Mouse (Mus musculus): ENCODE measurements around the gene Gigyf1. TPM values are rescaled to one million over a fixed set of nuclear protein-coding genes. Genes with fewer than 3 reads are reported as not detected.

Gigyf1 gene
- polyA plus RNA-seq, 1 experiment from 2014 or later: 20.0 TPM

DNA sequence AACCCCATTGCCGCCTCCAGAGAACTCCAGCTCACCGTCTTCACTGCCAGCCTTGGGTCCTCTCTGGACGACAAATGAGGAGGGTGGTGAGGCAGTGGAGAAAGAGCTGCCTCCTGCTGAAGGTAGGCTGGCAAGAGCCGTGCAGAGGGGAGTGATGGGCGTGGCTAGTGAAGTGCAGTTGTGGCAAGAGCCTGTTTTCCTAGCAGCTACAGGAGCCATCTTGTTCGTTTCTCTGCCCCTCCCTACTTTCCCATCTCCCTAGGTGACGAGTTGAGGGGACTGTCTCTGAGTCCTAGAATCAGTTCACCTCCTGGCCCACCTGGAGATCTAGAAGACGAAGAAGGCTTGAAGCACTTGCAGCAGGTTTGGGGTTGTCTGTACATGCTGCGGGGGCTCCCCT lies 3.5 kb downstream of the Gigyf1 start:
- Histone ChIP-seq H3K4me3 (no peak overlapping the region), H3K36me3 (peaks cover 84% of the 10 kb centered on the region), H3K4me2 (replicated peaks) (no peak overlapping the region), H3K9ac (replicated peaks) (no peak overlapping the region), H3K27me3 (no peaks in the 10 kb centered on the region), H3K27ac (replicated peaks) (no peak overlapping the region), H3K9me3 (no peaks in the 10 kb centered on the region), H3K4me1 (peaks cover 9% of the 10 kb centered on the region)
- ATAC-seq (replicated peaks): no peak
- 81% methylated on average over 9 of the region's 9 CpGs for WGBS

- H3K9ac ChIP-seq (replicated peaks): no peak overlapping the region
- WGBS: 72% methylated on average over 11 of the region's 11 CpGs
These were observed 4.4 kb downstream of the Gigyf1 start for GRCm38 (mm10) chr5:137522711-137523110.

DNA sequence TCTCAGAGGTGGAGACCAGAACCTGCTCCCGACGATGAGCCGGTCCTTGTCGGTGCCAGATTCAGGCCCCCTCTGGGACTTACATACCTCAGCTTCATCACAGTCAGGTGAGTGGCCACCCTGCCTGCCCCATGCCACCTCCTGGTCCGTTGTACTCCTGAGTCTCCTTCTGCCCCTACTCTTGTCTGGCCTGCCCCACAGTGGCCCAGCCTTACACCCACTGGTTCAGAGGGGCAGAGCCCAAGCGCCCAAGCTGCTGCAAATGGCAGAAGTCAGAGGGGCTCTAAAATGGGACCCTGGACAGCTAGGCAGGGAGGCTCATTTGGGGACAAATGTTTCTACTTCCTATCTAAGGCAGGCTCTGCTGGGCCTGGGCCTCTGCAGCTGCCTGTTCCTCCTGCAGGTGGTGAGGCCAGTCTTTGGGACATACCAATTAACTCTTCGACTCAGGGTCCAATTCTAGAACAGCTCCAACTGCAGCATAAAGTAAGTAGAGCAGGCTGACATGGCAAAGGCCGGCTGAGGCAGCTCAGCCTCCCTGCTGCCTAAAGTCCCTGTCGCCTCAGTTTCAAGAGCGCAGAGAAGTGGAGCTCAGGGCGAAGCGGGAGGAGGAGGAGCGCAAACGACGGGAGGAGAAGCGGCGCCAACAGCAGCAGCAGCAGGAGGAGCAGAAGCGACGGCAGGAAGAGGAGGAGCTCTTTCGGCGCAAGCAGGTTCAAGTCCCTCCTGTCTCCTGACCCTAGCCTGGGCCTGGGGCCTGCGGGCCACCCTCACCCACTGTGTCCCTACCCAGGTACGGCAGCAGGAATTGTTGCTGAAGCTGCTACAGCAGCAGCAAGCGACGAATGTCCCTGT lies 5.3 kb downstream of the Gigyf1 start:
- H3K9me3 ChIP-seq: no peaks in the 10 kb centered on the region
- H3K4me1 ChIP-seq: peaks cover 11% of the 10 kb centered on the region
- H3K36me3 ChIP-seq: peaks cover 95% of the 10 kb centered on the region
- H3K27ac ChIP-seq (replicated peaks): peak overlapping the region; percentile 37
- H3K4me3 ChIP-seq: no peak overlapping the region
- H3K4me2 ChIP-seq (replicated peaks): no peak overlapping the region
- no peak overlapping the region for H3K9ac ChIP-seq (replicated peaks)
- H3K27me3 ChIP-seq: no peaks in the 10 kb centered on the region
- 76% methylated on average over 25 of the region's 25 CpGs for WGBS
- ATAC-seq (replicated peaks): no peak

More at GRCm38 (mm10) chr5:137522711-137523110, 4.4 kb downstream of the Gigyf1 start:
- no peak overlapping the region for H3K27ac ChIP-seq (replicated peaks)
- no peak overlapping the region for H3K4me3 ChIP-seq
- H3K4me2 ChIP-seq (replicated peaks): no peak overlapping the region
- H3K36me3 ChIP-seq: peaks cover 90% of the 10 kb centered on the region
- peaks cover 11% of the 10 kb centered on the region for H3K4me1 ChIP-seq
- no peak for ATAC-seq (replicated peaks)
- H3K9me3 ChIP-seq: no peaks in the 10 kb centered on the region
- H3K27me3 ChIP-seq: no peaks in the 10 kb centered on the region

GRCm38 (mm10) chr5:137524251-137524515 lies 5.8 kb downstream of the Gigyf1 start:
- Histone ChIP-seq H3K36me3 (peaks cover 95% of the 10 kb centered on the region), H3K9ac (replicated peaks) (no peak overlapping the region), H3K9me3 (no peaks in the 10 kb centered on the region), H3K4me3 (no peak overlapping the region), H3K27me3 (no peaks in the 10 kb centered on the region), H3K4me1 (peaks cover 14% of the 10 kb centered on the region), H3K27ac (replicated peaks) (peak overlapping the region; percentile 37), H3K4me2 (replicated peaks) (no peak overlapping the region)
- no peak for ATAC-seq (replicated peaks)
- 85% methylated on average over 8 of the region's 8 CpGs for WGBS

- no peak overlapping the region for H3K4me3 ChIP-seq
- peak overlapping the region; percentile 37 for H3K27ac ChIP-seq (replicated peaks)
- H3K36me3 ChIP-seq: peaks cover 95% of the 10 kb centered on the region
- no peaks in the 10 kb centered on the region for H3K9me3 ChIP-seq
- WGBS: 88% methylated on average over 13 of the region's 13 CpGs
- H3K4me2 ChIP-seq (replicated peaks): no peak overlapping the region
- no peak for ATAC-seq (replicated peaks)
- H3K27me3 ChIP-seq: no peaks in the 10 kb centered on the region
- H3K4me1 ChIP-seq: peaks cover 19% of the 10 kb centered on the region
- no peak overlapping the region for H3K9ac ChIP-seq (replicated peaks)
These were observed 6.3 kb downstream of the Gigyf1 start for GRCm38 (mm10) chr5:137524671-137525070.

GRCm38 (mm10) chr5:137525511-137525910 lies 7.2 kb downstream of the Gigyf1 start:
- ATAC-seq (replicated peaks): no peak
- Histone ChIP-seq H3K4me2 (replicated peaks) (no peak overlapping the region), H3K9ac (replicated peaks) (no peak overlapping the region), H3K36me3 (peaks cover 91% of the 10 kb centered on the region), H3K4me3 (no peak overlapping the region), H3K27me3 (no peaks in the 10 kb centered on the region), H3K9me3 (no peaks in the 10 kb centered on the region), H3K27ac (replicated peaks) (peak overlapping the region; percentile 37), H3K4me1 (peaks cover 27% of the 10 kb centered on the region)
- WGBS: 74% methylated on average over 16 of the region's 16 CpGs

DNA sequence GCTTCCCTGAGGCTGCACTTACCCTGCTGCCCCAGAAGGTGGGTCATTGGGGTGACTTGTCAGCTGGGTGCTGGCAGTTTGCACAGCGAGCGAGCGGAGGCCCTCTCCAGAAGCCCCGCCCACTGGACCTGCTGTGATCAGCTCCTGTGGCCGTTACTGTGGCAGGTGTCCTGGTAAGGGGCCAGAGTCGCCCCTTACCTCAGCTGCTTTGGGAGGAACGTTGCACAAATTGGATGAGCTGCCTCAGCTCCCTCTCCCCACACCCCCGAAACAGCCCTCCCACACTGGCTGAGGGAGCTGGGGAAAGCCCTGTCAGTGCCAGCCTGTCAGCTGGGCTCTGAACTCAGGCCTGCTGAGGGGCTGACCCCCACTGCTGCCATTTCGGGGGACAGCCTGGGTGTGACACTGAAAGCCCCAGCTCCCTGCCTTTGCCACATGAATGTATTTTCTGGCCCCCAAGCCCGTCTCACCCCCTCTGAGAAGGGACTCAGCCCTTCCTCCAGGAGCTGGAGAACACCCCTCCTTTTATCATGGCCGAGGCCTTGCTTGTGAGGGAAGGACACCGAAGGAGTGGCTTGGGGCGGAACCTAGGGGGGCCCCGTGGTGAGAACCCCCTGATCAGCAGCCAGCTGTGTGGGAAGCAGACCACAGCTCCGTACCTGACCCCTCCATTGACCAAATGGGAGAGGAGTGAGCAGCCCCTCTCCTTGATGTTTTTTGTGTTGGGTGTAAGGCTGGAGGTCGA lies 8.0 kb downstream of the Gigyf1 start:
- Histone ChIP-seq H3K27ac (replicated peaks) (peak overlapping the region; percentile 67), H3K4me1 (peaks cover 30% of the 10 kb centered on the region), H3K36me3 (peaks cover 82% of the 10 kb centered on the region), H3K4me2 (replicated peaks) (no peak overlapping the region), H3K9me3 (no peaks in the 10 kb centered on the region), H3K9ac (replicated peaks) (peak overlapping the region; percentile 10; the same call in 1 of the 2 replicates), H3K4me3 (no peak overlapping the region), H3K27me3 (no peaks in the 10 kb centered on the region)
- no peak for ATAC-seq (replicated peaks)
- WGBS: 38% methylated on average over 16 of the region's 16 CpGs

GRCm38 (mm10) chr5:137527413-137527812 lies 9.1 kb downstream of the Gigyf1 start:
- Histone ChIP-seq H3K4me1 (peaks cover 30% of the 10 kb centered on the region), H3K9ac (replicated peaks) (no peak overlapping the region), H3K27me3 (no peaks in the 10 kb centered on the region), H3K27ac (replicated peaks) (no peak overlapping the region; the same call in 1 of the 2 replicates), H3K4me2 (replicated peaks) (no peak overlapping the region), H3K4me3 (no peak overlapping the region), H3K9me3 (no peaks in the 10 kb centered on the region), H3K36me3 (peaks cover 72% of the 10 kb centered on the region)
- ATAC-seq (replicated peaks): no peak
- WGBS: 39% methylated on average over 1 of the region's 1 CpGs

GRCm38 (mm10) chr5:137528247-137528968 lies 10.1 kb downstream of the Gigyf1 start:
- Histone ChIP-seq H3K4me2 (replicated peaks) (no peak overlapping the region), H3K4me3 (no peak overlapping the region), H3K36me3 (peaks cover 62% of the 10 kb centered on the region), H3K27me3 (no peaks in the 10 kb centered on the region), H3K9ac (replicated peaks) (no peak overlapping the region), H3K4me1 (peaks cover 30% of the 10 kb centered on the region), H3K9me3 (no peaks in the 10 kb centered on the region), H3K27ac (replicated peaks) (no peak overlapping the region)
- 82% methylated on average over 22 of the region's 22 CpGs for WGBS
- ATAC-seq (replicated peaks): no peak

GRCm38 (mm10) chr5:137529221-137529995 lies 11.1 kb downstream of the Gigyf1 start:
- H3K4me1 ChIP-seq: peaks cover 34% of the 10 kb centered on the region
- H3K36me3 ChIP-seq: peaks cover 52% of the 10 kb centered on the region
- peak overlapping the region; percentile 89 for H3K4me2 ChIP-seq (replicated peaks)
- peak overlapping the region; percentile 98; the same call in 1 of the 2 replicates for H3K27ac ChIP-seq (replicated peaks)
- H3K9ac ChIP-seq (replicated peaks): peak overlapping the region; percentile 94; the same call in 1 of the 2 replicates
- no peak for ATAC-seq (replicated peaks)
- H3K9me3 ChIP-seq: no peaks in the 10 kb centered on the region
- H3K4me3 ChIP-seq: peak overlapping the region; percentile 87; the same call in 1 of the 2 replicates
- 73% methylated on average over 15 of the region's 15 CpGs for WGBS
- no peaks in the 10 kb centered on the region for H3K27me3 ChIP-seq

DNA sequence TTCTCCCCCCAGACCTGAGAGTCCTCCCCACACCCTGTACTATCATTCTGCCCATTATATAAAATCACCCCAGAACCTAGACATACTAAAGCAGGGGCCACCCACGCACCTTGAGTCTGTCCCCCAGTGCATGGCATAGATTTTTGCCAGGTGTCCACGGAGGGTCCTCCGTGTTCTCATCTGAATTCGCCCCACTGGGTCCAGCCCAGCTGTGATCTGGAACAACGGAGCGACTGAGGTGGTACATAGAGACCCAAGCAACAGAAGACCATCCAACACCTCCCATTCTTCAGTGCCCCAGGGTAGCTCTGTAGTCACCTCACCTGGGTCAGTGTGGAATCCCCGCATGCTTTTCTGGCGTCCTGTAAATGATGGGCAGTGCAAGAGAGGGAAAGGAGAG lies 11.7 kb downstream of the Gigyf1 start:
- H3K9ac ChIP-seq (replicated peaks): peak overlapping the region; percentile 94
- H3K27me3 ChIP-seq: no peaks in the 10 kb centered on the region
- ATAC-seq (replicated peaks): no peak
- peak overlapping the region; percentile 98 for H3K27ac ChIP-seq (replicated peaks)
- peak overlapping the region; percentile 89 for H3K4me2 ChIP-seq (replicated peaks)
- 61% methylated on average over 8 of the region's 8 CpGs for WGBS
- H3K9me3 ChIP-seq: no peaks in the 10 kb centered on the region
- peak overlapping the region; percentile 87 for H3K4me3 ChIP-seq
- H3K36me3 ChIP-seq: peaks cover 45% of the 10 kb centered on the region
- peaks cover 34% of the 10 kb centered on the region for H3K4me1 ChIP-seq

Data from forebrain, embryonic 15.5 days (tissue).